Mouse (Mus musculus) neural tube, embryonic 14.5 days (tissue): ENCODE data around the gene Lpp. TPM values are rescaled to one million over a fixed set of nuclear protein-coding genes. Genes with fewer than 3 reads are reported as not detected.

ENCODE experiments used
- ATAC-seq: fragments of 200-750 bp; cut with Nextera tagmentation; 2 replicates; pipeline ENCODE4 v1.8.0; 2017; ENCODE audit warnings: low read depth, mild to moderate bottlenecking, moderate TSS enrichment, moderate library complexity
- H3K27ac ChIP-seq: fragments of 300-500 bp; sonication (generic); 2 replicates; pipeline ENCODE4 v1.5.1; 2014; ENCODE audit warnings: low read depth, mild to moderate bottlenecking, control low read depth, low read length, moderate library complexity, mixed read lengths
- H3K27me3 ChIP-seq: fragments of 300-500 bp; sonication (generic); 2 replicates; pipeline ENCODE4 v1.6.1; 2014; ENCODE audit warnings: low read length; ENCODE audit not compliant: control insufficient read depth, insufficient read depth
- H3K36me3 ChIP-seq: fragments of 300-500 bp; sonication (generic); 2 replicates; pipeline ENCODE4 v1.6.1; 2014; ENCODE audit warnings: low read length, mixed read lengths; ENCODE audit not compliant: control insufficient read depth, insufficient read depth
- H3K4me1 ChIP-seq: fragments of 300-500 bp; sonication (generic); 2 replicates; pipeline ENCODE4 v1.6.1; 2014; ENCODE audit warnings: low read length; ENCODE audit not compliant: control insufficient read depth, insufficient read depth
- H3K4me2 ChIP-seq: fragments of 300-500 bp; sonication (generic); 2 replicates; pipeline ENCODE4 v1.6.1; 2014; ENCODE audit warnings: mild to moderate bottlenecking, low read depth, low read length, control low read depth
- H3K4me3 ChIP-seq: fragments of 300-500 bp; sonication (generic); 2 replicates; pipeline ENCODE4 v1.5.1; 2014; ENCODE audit warnings: low read depth, low read length, control low read depth, mixed read lengths
- H3K9ac ChIP-seq: fragments of 300-500 bp; sonication (generic); replicated peaks from 2 replicates; pipeline ENCODE4 v1.6.1; 2014; ENCODE audit warnings: low read depth, mild to moderate bottlenecking, control low read depth, low read length, mixed read lengths
- H3K9me3 ChIP-seq: fragments of 300-500 bp; sonication (generic); 2 replicates; pipeline ENCODE4 v1.6.1; 2016; ENCODE audit warnings: low read length; ENCODE audit not compliant: control insufficient read depth
- WGBS: fragments of 180-500 bp; shearing (Covaris S2); extraction: QIAGEN DNeasy Blood & Tissue Kit; methylation state at CpG from one replicate; pipeline ENCODE4 v1.1.7; 2014; 5-methylcytosine and 5-hydroxymethylcytosine counted together
- polyA plus RNA-seq: library from polyadenylated mRNA; unstranded; fragments of >200 nt; fragmentation: Nextera tagmentation; extraction: Ambion mirVana; gene quantifications from 2 replicates; pipeline ENCODE4 v1.2.1, GENCODE M21; 2014

Lpp gene
- polyA plus RNA-seq, 1 experiment from 2014 or later: 7.0 TPM

GRCm38 (mm10) chr16:24365900-24366299, 27.4 kb upstream of the Lpp start:
- Histone ChIP-seq H3K27me3 (no peaks in the 10 kb centered on the region), H3K9ac (no peak overlapping the region), H3K36me3 (no peaks in the 10 kb centered on the region), H3K4me2 (no peak overlapping the region), H3K27ac (no peak overlapping the region), H3K4me1 (no peaks in the 10 kb centered on the region), H3K4me3 (no peak overlapping the region), H3K9me3 (no peaks in the 10 kb centered on the region)
- no peak for ATAC-seq
- 50% methylated on average over 4 of the region's 4 CpGs for WGBS

- Histone ChIP-seq H3K9ac (no peak overlapping the region), H3K4me3 (no peak overlapping the region), H3K36me3 (no peaks in the 10 kb centered on the region), H3K4me1 (no peaks in the 10 kb centered on the region), H3K27me3 (no peaks in the 10 kb centered on the region), H3K27ac (no peak overlapping the region), H3K9me3 (no peaks in the 10 kb centered on the region; the same call in 1 of the 2 replicates), H3K4me2 (no peak overlapping the region)
- WGBS: 75% methylated on average over 6 of the region's 6 CpGs
- no peak for ATAC-seq
Observed at GRCm38 (mm10) chr16:24367071-24367470, 26.2 kb upstream of the Lpp start.

DNA sequence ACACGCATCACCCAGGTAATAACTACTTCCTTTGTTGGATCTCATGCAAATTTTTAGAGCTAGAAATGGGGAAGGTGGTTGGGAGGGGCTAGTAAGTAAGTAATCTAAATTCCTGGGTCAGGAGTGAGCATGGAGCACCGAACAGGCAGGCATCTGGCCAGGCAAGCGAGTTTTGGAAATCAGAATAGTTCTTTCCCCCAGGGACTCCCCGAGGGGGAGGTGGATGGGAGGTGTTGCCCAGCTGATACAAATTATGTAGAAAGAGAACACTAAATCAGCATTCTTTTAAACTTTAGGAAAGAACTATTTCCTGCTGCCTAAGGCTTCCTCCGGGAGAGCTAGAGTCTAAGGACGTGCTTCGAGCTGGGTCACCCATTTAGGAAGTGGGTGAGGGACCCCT, 25.8 kb upstream of the Lpp start:
- ATAC-seq: no peak
- H3K4me3 ChIP-seq: no peak overlapping the region
- H3K9me3 ChIP-seq: no peaks in the 10 kb centered on the region; the same call in 1 of the 2 replicates
- H3K27ac ChIP-seq: no peak overlapping the region
- no peaks in the 10 kb centered on the region for H3K4me1 ChIP-seq
- no peaks in the 10 kb centered on the region for H3K27me3 ChIP-seq
- H3K4me2 ChIP-seq: no peak overlapping the region
- 66% methylated on average over 7 of the region's 7 CpGs for WGBS
- no peak overlapping the region for H3K9ac ChIP-seq
- no peaks in the 10 kb centered on the region for H3K36me3 ChIP-seq

DNA sequence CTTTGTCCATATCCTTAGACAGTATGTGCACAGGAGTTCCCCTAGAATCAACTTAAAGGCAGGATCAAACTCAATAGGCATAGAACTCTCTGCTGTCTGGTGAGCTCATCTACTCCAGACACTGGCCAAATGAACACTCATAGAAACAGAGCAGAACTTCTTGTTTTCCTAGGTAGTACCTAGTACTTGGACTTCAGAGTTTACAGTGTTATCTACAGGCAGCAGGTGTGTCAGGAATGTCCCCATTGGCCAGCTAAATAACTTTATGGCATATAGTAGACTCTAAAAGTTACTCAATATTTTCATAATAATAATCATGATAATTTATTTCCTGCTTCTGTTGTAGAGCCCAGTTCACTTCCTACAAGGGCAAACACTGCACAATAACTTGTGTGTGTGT, 16.8 kb upstream of the Lpp start:
- H3K27me3 ChIP-seq: no peaks in the 10 kb centered on the region
- no peak overlapping the region for H3K9ac ChIP-seq
- no peak for ATAC-seq
- H3K36me3 ChIP-seq: no peaks in the 10 kb centered on the region
- no peak overlapping the region for H3K4me3 ChIP-seq
- H3K9me3 ChIP-seq: no peaks in the 10 kb centered on the region
- no peak overlapping the region for H3K4me2 ChIP-seq
- H3K4me1 ChIP-seq: no peaks in the 10 kb centered on the region
- H3K27ac ChIP-seq: no peak overlapping the region

DNA sequence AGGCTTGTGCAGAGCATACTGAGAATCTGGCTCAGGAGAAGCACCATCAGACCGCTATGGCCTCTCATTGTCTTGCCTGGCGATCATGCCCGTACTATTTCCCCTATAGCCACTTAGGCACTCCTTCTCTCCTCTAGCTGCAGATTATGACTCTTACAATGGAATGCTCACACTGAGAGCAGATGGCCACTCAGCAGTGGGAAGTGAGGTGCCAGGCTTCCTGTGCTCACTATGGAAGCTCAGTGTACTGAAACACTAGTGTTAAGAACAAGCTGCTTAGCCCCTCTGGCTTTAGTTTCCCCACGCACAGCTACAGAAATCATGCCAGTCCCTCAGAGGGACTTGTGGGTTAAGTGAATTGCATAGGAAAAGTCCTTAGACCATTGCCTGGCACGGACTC, 2.7 kb upstream of the Lpp start:
- ATAC-seq: no peak
- Histone ChIP-seq H3K4me2 (no peak overlapping the region), H3K9me3 (no peaks in the 10 kb centered on the region), H3K4me1 (0 out of 2 replicates have a peak, but pooled peaks cover 3% of the 10 kb centered on the region), H3K36me3 (no peaks in the 10 kb centered on the region), H3K4me3 (no peak overlapping the region), H3K9ac (no peak overlapping the region), H3K27me3 (no peaks in the 10 kb centered on the region), H3K27ac (no peak overlapping the region)
- 66% methylated on average over 5 of the region's 5 CpGs for WGBS

DNA sequence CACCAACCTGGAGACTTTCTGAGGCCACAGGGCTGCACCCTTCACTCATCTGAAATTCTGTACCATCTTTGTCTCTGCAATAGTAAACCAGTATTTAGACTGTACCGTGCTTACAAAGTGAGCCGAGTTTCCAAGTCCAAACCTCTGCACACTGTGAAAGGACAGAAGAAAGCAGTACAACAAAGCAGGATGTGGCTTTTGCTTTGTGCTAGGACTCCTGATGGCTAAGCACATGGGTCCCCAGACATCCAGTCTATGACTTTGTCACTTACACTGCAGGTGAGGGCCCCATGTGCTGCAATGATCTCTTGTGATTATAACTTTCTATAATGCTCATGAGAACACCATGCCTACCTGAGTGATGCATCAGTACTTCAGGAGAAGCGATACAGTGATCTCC, 2.2 kb upstream of the Lpp start:
- WGBS: 96% methylated on average over 3 of the region's 3 CpGs
- H3K36me3 ChIP-seq: no peaks in the 10 kb centered on the region
- H3K27me3 ChIP-seq: no peaks in the 10 kb centered on the region
- no peak overlapping the region for H3K27ac ChIP-seq
- no peaks in the 10 kb centered on the region for H3K9me3 ChIP-seq
- no peak overlapping the region for H3K9ac ChIP-seq
- ATAC-seq: no peak
- 0 out of 2 replicates have a peak, but pooled peaks cover 3% of the 10 kb centered on the region for H3K4me1 ChIP-seq
- H3K4me3 ChIP-seq: no peak overlapping the region
- H3K4me2 ChIP-seq: no peak overlapping the region

GRCm38 (mm10) chr16:24391901-24392300, 1.4 kb upstream of the Lpp start:
- Histone ChIP-seq H3K27ac (no peak overlapping the region), H3K36me3 (no peaks in the 10 kb centered on the region), H3K27me3 (no peaks in the 10 kb centered on the region), H3K4me2 (no peak overlapping the region), H3K4me1 (0 out of 2 replicates have a peak, but pooled peaks cover 3% of the 10 kb centered on the region), H3K4me3 (no peak overlapping the region), H3K9ac (no peak overlapping the region), H3K9me3 (no peaks in the 10 kb centered on the region)
- ATAC-seq: no peak
- 91% methylated on average over 7 of the region's 7 CpGs for WGBS

DNA sequence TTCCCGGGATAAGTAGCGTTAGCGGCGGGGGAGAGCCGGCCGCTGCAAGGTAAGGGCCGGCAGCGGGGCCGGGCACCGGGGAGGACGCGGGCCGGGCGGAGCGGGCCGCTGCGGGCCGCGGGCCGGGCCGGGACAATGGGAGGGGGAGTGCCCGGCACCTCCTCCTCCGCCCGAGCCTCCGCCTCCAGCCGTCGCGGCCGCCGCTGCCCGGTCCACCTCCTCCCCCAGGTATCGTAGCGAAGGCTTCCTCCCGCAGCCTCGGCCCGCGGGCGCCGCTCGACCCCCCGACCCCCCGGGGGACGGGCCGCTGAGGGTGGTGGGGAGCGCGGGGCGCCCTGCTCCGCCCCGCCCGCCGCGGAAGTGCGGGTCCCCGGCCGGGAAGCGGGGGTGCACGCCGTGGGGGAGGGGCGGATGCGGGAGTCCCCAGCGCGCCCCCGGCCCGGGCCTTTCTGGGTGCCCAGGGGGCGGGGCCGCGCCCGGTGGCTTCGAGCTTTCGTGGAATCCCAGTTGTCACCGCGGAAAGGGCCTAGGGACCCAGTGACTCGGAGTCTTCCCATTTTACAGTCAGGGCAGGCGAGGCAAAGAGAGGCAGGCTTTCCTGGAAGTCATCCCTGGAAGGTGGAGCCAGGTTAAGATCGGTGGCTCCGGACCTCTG, 376 bp downstream of the Lpp start:
- H3K27me3 ChIP-seq: no peaks in the 10 kb centered on the region
- peak overlapping the region; percentile 88 for H3K4me3 ChIP-seq
- H3K4me1 ChIP-seq: 0 out of 2 replicates have a peak, but pooled peaks cover 5% of the 10 kb centered on the region
- peak; percentile 68 for ATAC-seq
- H3K4me2 ChIP-seq: peak overlapping the region; percentile 84
- WGBS: under 1% methylated on average over 59 of the region's 76 CpGs
- H3K27ac ChIP-seq: peak overlapping the region; percentile 80
- H3K36me3 ChIP-seq: no peaks in the 10 kb centered on the region
- H3K9ac ChIP-seq: peak overlapping the region; percentile 87
- H3K9me3 ChIP-seq: no peaks in the 10 kb centered on the region

- ATAC-seq: no peak
- Histone ChIP-seq H3K27me3 (no peaks in the 10 kb centered on the region), H3K4me1 (0 out of 2 replicates have a peak, but pooled peaks cover 7% of the 10 kb centered on the region), H3K4me2 (peak overlapping the region; percentile 84), H3K36me3 (no peaks in the 10 kb centered on the region), H3K4me3 (peak overlapping the region; percentile 88), H3K27ac (peak overlapping the region; percentile 80; the same call in 1 of the 2 replicates), H3K9ac (peak overlapping the region; percentile 87; the same call in 1 of the 2 replicates), H3K9me3 (no peaks in the 10 kb centered on the region)
- WGBS: 12% methylated on average over 18 of the region's 18 CpGs
Observed at GRCm38 (mm10) chr16:24394211-24394991, 1.1 kb downstream of the Lpp start.
